Mouse (Mus musculus) right cerebral cortex, postnatal 10 days (tissue): ENCODE results near the gene Cfap157.

Source experiments
- DNase-seq, 2 experiments: peaks; one replicate each; pipeline ENCODE4 v3.0.0; 2021; ENCODE audit warnings: low spot score in 2 of 2

Gene Cfap157

GRCm38 (mm10) chr2:32750887-32751664 lies 33.2 kb downstream of the Cfap157 start:
- no peak for DNase-seq

GRCm38 (mm10) chr2:32750199-32750598 lies 34.0 kb downstream of the Cfap157 start:
- DNase-seq = no peak

- no peak for DNase-seq
Measured at GRCm38 (mm10) chr2:32749082-32749481, 35.1 kb downstream of the Cfap157 start.

GRCm38 (mm10) chr2:32744272-32744982 lies 39.8 kb downstream of the Cfap157 start:
- DNase-seq = no peak

- peak; percentile 92 to 94 for DNase-seq
Measured at GRCm38 (mm10) chr2:32742173-32742531, 42.1 kb downstream of the Cfap157 start.

- DNase-seq = peak; percentile 78 to 80
Measured at GRCm38 (mm10) chr2:32741273-32742172, 42.7 kb downstream of the Cfap157 start.

GRCm38 (mm10) chr2:32740916-32741272 lies 43.3 kb downstream of the Cfap157 start, which contains the start of gene 6330409D20Rik:
TSS of gene 6330409D20Rik (minus strand) at chr2:32741016.
- no peak for DNase-seq

GRCm38 (mm10) chr2:32739311-32739710 lies 44.9 kb downstream of the Cfap157 start:
- no peak for DNase-seq

- no peak for DNase-seq
Measured at GRCm38 (mm10) chr2:32737008-32737407, 47.2 kb downstream of the Cfap157 start.

- DNase-seq = no peak
Measured at GRCm38 (mm10) chr2:32736306-32736829, 47.9 kb downstream of the Cfap157 start.

GRCm38 (mm10) chr2:32734933-32735332 lies 49.3 kb downstream of the Cfap157 start:
- DNase-seq = no peak

- no peak for DNase-seq
Measured at GRCm38 (mm10) chr2:32734480-32734879, 49.7 kb downstream of the Cfap157 start.

- DNase-seq = no peak
Measured at GRCm38 (mm10) chr2:32732695-32733094, 51.5 kb downstream of the Cfap157 start.

- no peak for DNase-seq
Measured at GRCm38 (mm10) chr2:32731911-32732310, 52.3 kb downstream of the Cfap157 start.

GRCm38 (mm10) chr2:32730854-32731253 lies 53.4 kb downstream of the Cfap157 start:
- DNase-seq = no peak

GRCm38 (mm10) chr2:32729547-32729946 lies 54.7 kb downstream of the Cfap157 start:
- DNase-seq = no peak

GRCm38 (mm10) chr2:32728463-32728862 lies 55.8 kb downstream of the Cfap157 start:
- DNase-seq = peak in 1 of 2 experiments; percentile 24

GRCm38 (mm10) chr2:32727435-32727834 lies 56.8 kb downstream of the Cfap157 start:
- DNase-seq = peak; percentile 90 to 94
